Mouse (Mus musculus) kidney, embryonic 16.5 days (tissue): ENCODE measurements around the gene Bpifb1. TPM values are rescaled to one million over a fixed set of nuclear protein-coding genes. Genes with fewer than 3 reads are reported as not detected.
"Not testable (repeated sequence)": the region's sequence is repeated elsewhere in the genome, so short reads cannot be mapped to it uniquely, and the experiment has no call there.

Experiments
- ATAC-seq: fragments of 200-750 bp; cut with Nextera tagmentation; 2 replicates; pipeline ENCODE4 v1.8.0; 2017; ENCODE audit warnings: moderate TSS enrichment; ENCODE audit not compliant: low FRiP score, low TSS enrichment
- H3K27ac ChIP-seq: fragments of 300-500 bp; sonication (generic); 2 replicates; pipeline ENCODE4 v1.5.1; 2014; ENCODE audit warnings: low read length
- H3K27me3 ChIP-seq: fragments of 300-500 bp; sonication (generic); 2 replicates; pipeline ENCODE4 v1.6.1; 2014; ENCODE audit warnings: low read length, control low read depth, mixed read lengths; ENCODE audit not compliant: insufficient read depth
- H3K36me3 ChIP-seq: fragments of 300-500 bp; sonication (generic); 2 replicates; pipeline ENCODE4 v1.6.1; 2014; ENCODE audit warnings: low read length, control low read depth, mixed read lengths; ENCODE audit not compliant: insufficient read depth
- H3K4me1 ChIP-seq: fragments of 300-500 bp; sonication (generic); 2 replicates; pipeline ENCODE4 v1.6.1; 2014; ENCODE audit warnings: low read length, control low read depth, mixed read lengths; ENCODE audit not compliant: insufficient read depth
- H3K4me2 ChIP-seq: fragments of 300-500 bp; sonication (generic); replicated peaks from 2 replicates; pipeline ENCODE4 v1.6.1; 2014; ENCODE audit warnings: low read depth, low read length
- H3K4me3 ChIP-seq: fragments of 300-500 bp; sonication (generic); 2 replicates; pipeline ENCODE4 v1.5.1; 2014; ENCODE audit warnings: mild to moderate bottlenecking, low read length
- H3K9ac ChIP-seq: fragments of 300-500 bp; sonication (generic); replicated peaks from 2 replicates; pipeline ENCODE4 v1.6.1; 2014; ENCODE audit warnings: low read length
- H3K9me3 ChIP-seq: fragments of 300-500 bp; sonication (generic); 2 replicates; pipeline ENCODE4 v1.6.1; 2016; ENCODE audit warnings: low read length, control low read depth
- WGBS: fragments of 180-500 bp; shearing (Covaris S2); extraction: QIAGEN DNeasy Blood & Tissue Kit; methylation state at CpG from one replicate; pipeline ENCODE4 v1.1.7; 2014; 5-methylcytosine and 5-hydroxymethylcytosine counted together
- polyA plus RNA-seq: library from polyadenylated mRNA; unstranded; fragments of >200 nt; fragmentation: Nextera tagmentation; extraction: Ambion mirVana; gene quantifications from 2 replicates; pipeline ENCODE4 v1.2.1, GENCODE M21; 2015

Bpifb1 gene
- polyA plus RNA-seq, 1 experiment from 2014 or later, result not detected

- H3K9ac ChIP-seq, H3K4me2 ChIP-seq, H3K27me3 ChIP-seq, H3K4me3 ChIP-seq, H3K4me1 ChIP-seq, H3K27ac ChIP-seq, H3K36me3 ChIP-seq, H3K9me3 ChIP-seq, ATAC-seq: not testable (repeated sequence)
- WGBS, result 73% methylated on average over 7 of the region's 7 CpGs
Measured at GRCm38 (mm10) chr2:154181900-154182299, 8.7 kb upstream of the Bpifb1 start.

- not testable (repeated sequence) for H3K27ac ChIP-seq, H3K4me2 ChIP-seq, H3K27me3 ChIP-seq, H3K4me1 ChIP-seq, ATAC-seq, H3K9ac ChIP-seq, H3K36me3 ChIP-seq, H3K9me3 ChIP-seq, H3K4me3 ChIP-seq
- WGBS, result 74% methylated on average over 4 of the region's 4 CpGs
Measured at GRCm38 (mm10) chr2:154183061-154183460, 7.6 kb upstream of the Bpifb1 start.

- H3K36me3 ChIP-seq, result no peaks in the 10 kb centered on the region
- no peak overlapping the region for H3K4me3 ChIP-seq
- H3K4me1 ChIP-seq, result no peaks in the 10 kb centered on the region
- ATAC-seq, result no peak
- no peak overlapping the region for H3K9ac ChIP-seq
- WGBS, result 74% methylated on average over 6 of the region's 6 CpGs
- H3K27me3 ChIP-seq, result no peaks in the 10 kb centered on the region
- no peak overlapping the region for H3K4me2 ChIP-seq
- no peaks in the 10 kb centered on the region for H3K9me3 ChIP-seq
- peak overlapping the region; percentile 58 for H3K27ac ChIP-seq
Measured at GRCm38 (mm10) chr2:154185319-154185718, 5.3 kb upstream of the Bpifb1 start.

GRCm38 (mm10) chr2:154185748-154186147 lies 4.9 kb upstream of the Bpifb1 start:
- Histone ChIP-seq H3K9me3 (no peaks in the 10 kb centered on the region), H3K36me3 (no peaks in the 10 kb centered on the region), H3K27me3 (no peaks in the 10 kb centered on the region), H3K4me1 (no peaks in the 10 kb centered on the region), H3K4me3 (no peak overlapping the region), H3K27ac (peak overlapping the region; percentile 58; the same call in 1 of the 2 replicates), H3K4me2 (no peak overlapping the region), H3K9ac (no peak overlapping the region)
- 75% methylated on average over 3 of the region's 3 CpGs for WGBS
- ATAC-seq, result no peak

- Histone ChIP-seq H3K4me3 (no peak overlapping the region), H3K27ac (no peak overlapping the region), H3K27me3 (no peaks in the 10 kb centered on the region), H3K9me3 (no peaks in the 10 kb centered on the region), H3K36me3 (no peaks in the 10 kb centered on the region), H3K4me2 (no peak overlapping the region), H3K4me1 (no peaks in the 10 kb centered on the region), H3K9ac (no peak overlapping the region)
- WGBS, result 31% methylated on average over 5 of the region's 5 CpGs
- ATAC-seq, result no peak
Measured at GRCm38 (mm10) chr2:154187468-154187867, 3.1 kb upstream of the Bpifb1 start.

GRCm38 (mm10) chr2:154189877-154190434 lies 662 bp upstream of the Bpifb1 start:
- Histone ChIP-seq H3K9ac (no peak overlapping the region), H3K27ac (no peak overlapping the region), H3K36me3 (no peaks in the 10 kb centered on the region), H3K9me3 (no peaks in the 10 kb centered on the region), H3K4me1 (no peaks in the 10 kb centered on the region), H3K27me3 (no peaks in the 10 kb centered on the region), H3K4me2 (no peak overlapping the region), H3K4me3 (no peak overlapping the region)
- 74% methylated on average over 7 of the region's 7 CpGs for WGBS
- ATAC-seq, result no peak

GRCm38 (mm10) chr2:154192141-154192540 lies 1.5 kb downstream of the Bpifb1 start:
- Histone ChIP-seq H3K9ac (no peak overlapping the region), H3K4me2 (no peak overlapping the region), H3K4me3 (no peak overlapping the region), H3K27ac (no peak overlapping the region), H3K36me3 (no peaks in the 10 kb centered on the region), H3K9me3 (no peaks in the 10 kb centered on the region), H3K27me3 (no peaks in the 10 kb centered on the region), H3K4me1 (no peaks in the 10 kb centered on the region)
- 90% methylated on average over 2 of the region's 2 CpGs for WGBS
- ATAC-seq, result no peak

- Histone ChIP-seq H3K9ac (no peak overlapping the region), H3K4me3 (no peak overlapping the region), H3K36me3 (no peaks in the 10 kb centered on the region), H3K4me1 (no peaks in the 10 kb centered on the region), H3K27me3 (no peaks in the 10 kb centered on the region), H3K27ac (no peak overlapping the region), H3K9me3 (no peaks in the 10 kb centered on the region), H3K4me2 (no peak overlapping the region)
- WGBS, result 94% methylated on average over 4 of the region's 4 CpGs
- ATAC-seq, result no peak
Measured at GRCm38 (mm10) chr2:154193071-154193470, 2.5 kb downstream of the Bpifb1 start.

GRCm38 (mm10) chr2:154193994-154194504 lies 3.4 kb downstream of the Bpifb1 start:
- H3K9ac ChIP-seq, result no peak overlapping the region; the same call in 1 of the 2 replicates
- no peaks in the 10 kb centered on the region for H3K36me3 ChIP-seq
- H3K4me2 ChIP-seq, result no peak overlapping the region
- WGBS, result 86% methylated on average over 5 of the region's 5 CpGs
- ATAC-seq, result no peak
- H3K27me3 ChIP-seq, result no peaks in the 10 kb centered on the region
- H3K4me3 ChIP-seq, result no peak overlapping the region
- H3K27ac ChIP-seq, result no peak overlapping the region
- H3K9me3 ChIP-seq, result no peaks in the 10 kb centered on the region
- no peaks in the 10 kb centered on the region for H3K4me1 ChIP-seq

GRCm38 (mm10) chr2:154197036-154197435 lies 6.4 kb downstream of the Bpifb1 start:
- 88% methylated on average over 9 of the region's 9 CpGs for WGBS
- no peak for ATAC-seq

More at GRCm38 (mm10) chr2:154197036-154197435, 6.4 kb downstream of the Bpifb1 start:
- Histone ChIP-seq H3K9me3 (no peaks in the 10 kb centered on the region), H3K27ac (no peak overlapping the region), H3K36me3 (no peaks in the 10 kb centered on the region), H3K4me3 (no peak overlapping the region), H3K9ac (no peak overlapping the region), H3K4me1 (no peaks in the 10 kb centered on the region), H3K4me2 (no peak overlapping the region), H3K27me3 (no peaks in the 10 kb centered on the region)
